Mouse (Mus musculus) ZHBTc4 (cell line): ENCODE measurements around the gene Pgf.
A peak's percentile ranks its signal among the peaks of the same experiment; 100 is the strongest.

ENCODE experiments used
- DNase-seq: peaks from one replicate; pipeline ENCODE4 v3.0.0-alpha.2; 2011; ENCODE audit warnings: low read depth, low spot score

Gene Pgf

GRCm38 (mm10) chr12:85192461-85193108, 15.0 kb upstream of the Pgf start:
- DNase-seq, result no peak

- peak; percentile 50 for DNase-seq
Measured at GRCm38 (mm10) chr12:85190290-85190689, 12.7 kb upstream of the Pgf start.

- no peak for DNase-seq
Measured at GRCm38 (mm10) chr12:85186361-85186760, 8.8 kb upstream of the Pgf start.

GRCm38 (mm10) chr12:85185810-85186209, 8.2 kb upstream of the Pgf start:
- no peak for DNase-seq

GRCm38 (mm10) chr12:85184118-85184517, 6.5 kb upstream of the Pgf start:
- DNase-seq, result no peak

GRCm38 (mm10) chr12:85182898-85183297, 5.3 kb upstream of the Pgf start:
- no peak for DNase-seq

- DNase-seq, result no peak
Measured at GRCm38 (mm10) chr12:85182345-85182643, 4.7 kb upstream of the Pgf start.

GRCm38 (mm10) chr12:85181475-85182344, 4.1 kb upstream of the Pgf start:
- DNase-seq, result no peak

GRCm38 (mm10) chr12:85178294-85178693, 704 bp upstream of the Pgf start:
- DNase-seq, result no peak

- DNase-seq, result peak; percentile 74
Measured at GRCm38 (mm10) chr12:85176846-85177523, 605 bp downstream of the Pgf start.

GRCm38 (mm10) chr12:85175926-85176845, 1.4 kb downstream of the Pgf start:
- DNase-seq, result peak; percentile 42

GRCm38 (mm10) chr12:85175087-85175675, 2.4 kb downstream of the Pgf start:
- DNase-seq, result no peak

GRCm38 (mm10) chr12:85174016-85174415, 3.6 kb downstream of the Pgf start:
- DNase-seq, result no peak

GRCm38 (mm10) chr12:85170948-85171307, 6.7 kb downstream of the Pgf start:
- no peak for DNase-seq

- DNase-seq, result no peak
Measured at GRCm38 (mm10) chr12:85170284-85170947, 7.2 kb downstream of the Pgf start.

GRCm38 (mm10) chr12:85169877-85170276, 7.7 kb downstream of the Pgf start:
- DNase-seq, result no peak

- peak; percentile 89 for DNase-seq
Measured at GRCm38 (mm10) chr12:85169117-85169858, 8.3 kb downstream of the Pgf start.

GRCm38 (mm10) chr12:85166631-85167030, 11.0 kb downstream of the Pgf start:
- DNase-seq, result no peak

- no peak for DNase-seq
Measured at GRCm38 (mm10) chr12:85164996-85165395, 12.6 kb downstream of the Pgf start.

- peak; percentile 29 for DNase-seq
Measured at GRCm38 (mm10) chr12:85159592-85159991, 18.0 kb downstream of the Pgf start.
